Mouse (Mus musculus): ENCODE measurements at regions not wholly inside any gene's neighbourhood (a gene's known extent, or its start where the extent isn't known, plus 50 kb on each side); places are given as distances from the start of the nearest gene placed in this dataset.

DNA sequence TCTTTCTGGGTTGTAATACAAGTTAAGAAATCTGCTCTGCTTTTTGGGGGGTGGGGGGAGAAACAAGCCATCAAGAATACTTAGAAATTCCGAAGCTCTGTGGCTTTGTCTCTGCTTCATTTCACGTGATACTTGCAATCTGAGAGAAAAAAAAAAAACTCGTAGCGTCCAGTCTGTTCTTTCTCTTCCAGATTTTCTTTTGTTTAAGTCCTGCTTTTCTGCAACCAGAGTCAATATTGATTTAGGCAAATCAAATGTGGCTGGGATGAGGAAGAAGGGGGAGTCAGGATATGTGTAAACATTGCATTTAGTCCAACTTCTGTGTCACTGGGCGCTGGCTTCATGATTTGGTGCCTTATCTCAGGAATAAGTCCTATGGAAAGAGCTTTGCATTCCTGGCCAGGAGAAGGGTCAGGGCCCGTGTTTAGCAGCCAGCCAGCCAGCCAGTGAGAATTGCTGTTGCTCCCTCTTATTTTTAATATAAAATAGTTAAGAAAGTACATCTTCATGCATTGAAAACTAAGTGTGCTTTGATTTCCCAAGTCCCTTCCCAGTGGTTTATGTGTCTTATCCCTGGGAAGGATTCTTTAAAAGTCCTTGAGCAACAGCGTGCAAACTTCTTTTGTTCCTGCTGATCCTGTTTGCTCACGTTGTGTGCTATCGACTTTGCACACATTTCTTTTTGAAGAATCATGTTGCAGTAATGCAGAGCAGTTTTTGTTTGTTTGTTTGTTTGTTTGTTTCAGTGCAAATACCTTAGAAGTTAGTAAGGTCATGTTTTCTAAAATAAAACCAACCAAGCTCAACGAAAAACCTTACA, 272.0 kb downstream of the Gm11146 start:
- peak; percentile 59 for DNase-seq (ENCODE audit: low spot score)
- Histone ChIP-seq H3K9me3 (0 out of 2 replicates have a peak, but pooled peaks cover 2% of the 10 kb centered on the region), H3K4me1 (peaks cover 23% of the 10 kb centered on the region), H3K27me3 (replicated peaks; ENCODE audit: low read depth, poor library complexity, severe bottlenecking) (no peaks in the 10 kb centered on the region), H3K27ac (replicated peaks) (peak overlapping the region; percentile 95), H3K4me3 (peak overlapping the region; percentile 69), H3K36me3 (replicated peaks) (peaks cover 25% of the 10 kb centered on the region)
- 16% methylated on average over 10 of the region's 10 CpGs for WGBS

DNA sequence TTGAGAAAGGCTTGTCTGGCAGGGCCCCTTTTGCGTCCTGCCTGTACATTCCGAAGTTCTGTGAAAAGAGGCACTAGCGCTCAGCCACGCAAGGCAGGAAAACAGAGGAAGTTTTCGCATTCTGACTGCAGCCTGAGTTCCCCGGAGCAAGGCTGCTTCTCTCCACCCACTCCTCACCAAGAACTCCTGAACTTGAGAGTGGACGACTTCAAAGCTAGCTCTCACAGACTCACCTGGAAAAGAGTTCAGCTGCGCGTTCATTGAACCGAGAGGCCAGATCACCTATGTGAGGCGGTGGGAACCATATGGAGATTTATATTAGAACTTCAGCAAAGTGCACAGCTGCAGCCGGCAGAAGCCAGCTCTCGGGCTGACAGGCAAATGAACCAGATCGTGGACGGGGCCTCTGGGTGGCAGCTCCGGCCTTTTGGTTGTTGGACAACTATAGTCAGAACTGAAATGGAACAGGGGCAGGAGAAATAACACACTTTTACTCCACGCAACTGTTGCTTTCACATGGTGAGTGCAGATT, 272.7 kb downstream of the Gm11146 start:
- DNase-seq (ENCODE audit: low spot score): peak; percentile 80
- WGBS: 8% methylated on average over 17 of the region's 17 CpGs
- Histone ChIP-seq H3K4me3 (peak overlapping the region; percentile 69), H3K36me3 (replicated peaks) (peaks cover 19% of the 10 kb centered on the region), H3K27me3 (replicated peaks; ENCODE audit: low read depth, poor library complexity, severe bottlenecking) (no peaks in the 10 kb centered on the region), H3K27ac (replicated peaks) (peak overlapping the region; percentile 95), H3K9me3 (0 out of 2 replicates have a peak, but pooled peaks cover 2% of the 10 kb centered on the region), H3K4me1 (peaks cover 23% of the 10 kb centered on the region)

DNA sequence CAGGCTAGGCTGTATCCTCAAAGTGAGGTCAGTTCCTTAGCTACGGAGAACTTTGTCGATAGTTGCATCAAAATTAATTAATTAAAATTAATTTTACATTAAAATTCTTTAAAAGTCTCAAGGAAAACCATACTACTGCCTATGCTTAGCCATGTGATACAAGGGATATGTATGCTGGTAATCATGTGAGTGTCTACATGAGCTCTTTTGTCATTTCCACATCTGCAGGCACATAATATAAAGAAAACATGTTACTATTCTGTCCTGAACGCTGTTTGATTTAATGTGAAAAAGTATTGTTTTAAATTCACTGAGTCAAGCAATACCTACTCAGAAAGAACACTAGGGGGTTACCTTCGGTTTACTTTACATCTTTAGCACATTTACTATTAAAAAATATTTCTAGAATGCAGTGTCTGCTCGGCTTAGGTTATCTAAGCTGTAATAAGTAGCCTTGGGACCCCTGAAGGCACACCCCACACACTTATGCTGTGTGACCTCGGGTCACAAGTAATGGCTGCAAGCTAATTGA, 273.2 kb downstream of the Gm11146 start:
- 34% methylated on average over 6 of the region's 6 CpGs for WGBS
- DNase-seq (ENCODE audit: low spot score): no peak
- Histone ChIP-seq H3K9me3 (0 out of 2 replicates have a peak, but pooled peaks cover 1% of the 10 kb centered on the region), H3K36me3 (replicated peaks) (peaks cover 14% of the 10 kb centered on the region), H3K4me3 (peak overlapping the region; percentile 69), H3K27me3 (replicated peaks; ENCODE audit: low read depth, poor library complexity, severe bottlenecking) (no peaks in the 10 kb centered on the region), H3K27ac (replicated peaks) (peak overlapping the region; percentile 95), H3K4me1 (peaks cover 23% of the 10 kb centered on the region)

DNA sequence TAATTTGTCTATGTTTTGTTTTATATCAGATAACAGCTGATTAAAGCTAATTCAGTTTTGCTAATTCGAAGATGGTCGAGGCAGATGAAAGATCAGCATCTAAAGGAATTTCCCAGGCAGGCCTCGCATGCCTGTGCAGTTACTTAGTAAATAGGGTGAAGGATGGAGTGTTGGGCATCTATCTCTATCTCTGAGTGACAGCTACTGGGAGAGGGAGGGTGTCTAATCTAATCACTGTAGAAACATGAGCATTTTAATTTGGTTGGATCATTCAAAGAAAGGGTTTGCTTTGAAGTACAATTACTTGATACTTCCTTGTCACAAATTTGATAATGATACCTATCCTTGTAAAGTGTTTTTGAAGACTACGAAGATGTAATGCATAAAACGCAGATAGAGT, 273.8 kb downstream of the Gm11146 start:
- H3K27ac ChIP-seq (replicated peaks): no peak overlapping the region
- peaks cover 23% of the 10 kb centered on the region for H3K4me1 ChIP-seq
- H3K4me3 ChIP-seq: no peak overlapping the region
- H3K9me3 ChIP-seq: no peaks in the 10 kb centered on the region
- H3K27me3 ChIP-seq (replicated peaks; ENCODE audit: low read depth, poor library complexity, severe bottlenecking): no peaks in the 10 kb centered on the region
- DNase-seq (ENCODE audit: low spot score): no peak
- WGBS: 49% methylated on average over 5 of the region's 5 CpGs
- H3K36me3 ChIP-seq (replicated peaks): peaks cover 8% of the 10 kb centered on the region

DNA sequence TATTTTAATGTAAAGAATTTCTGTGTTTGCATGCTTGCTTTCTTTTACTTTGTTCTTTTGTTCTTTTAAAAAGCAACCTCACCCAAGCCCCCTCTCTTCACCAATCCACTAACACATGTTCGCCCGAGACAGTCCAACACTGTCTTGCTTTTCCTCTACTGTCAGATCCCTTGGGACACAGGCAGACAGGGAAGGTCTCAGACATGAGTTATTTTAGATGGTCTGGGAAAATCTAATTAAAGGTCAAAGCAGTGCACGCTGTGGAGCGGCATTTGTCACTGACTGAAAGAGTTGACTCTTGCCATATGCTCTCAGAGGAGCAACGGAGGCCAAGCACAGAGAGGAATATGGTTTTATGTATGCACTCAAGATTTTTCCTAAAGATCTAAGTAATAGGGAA, 279.6 kb downstream of the Gm11146 start:
- Histone ChIP-seq H3K4me1 (peaks cover 13% of the 10 kb centered on the region), H3K9me3 (no peaks in the 10 kb centered on the region), H3K27me3 (replicated peaks; ENCODE audit: low read depth, poor library complexity, severe bottlenecking) (no peaks in the 10 kb centered on the region), H3K36me3 (replicated peaks) (no peaks in the 10 kb centered on the region), H3K27ac (replicated peaks) (no peak overlapping the region), H3K4me3 (no peak overlapping the region)
- peak; percentile 25 for DNase-seq (ENCODE audit: low spot score)
- 29% methylated on average over 5 of the region's 5 CpGs for WGBS

DNA sequence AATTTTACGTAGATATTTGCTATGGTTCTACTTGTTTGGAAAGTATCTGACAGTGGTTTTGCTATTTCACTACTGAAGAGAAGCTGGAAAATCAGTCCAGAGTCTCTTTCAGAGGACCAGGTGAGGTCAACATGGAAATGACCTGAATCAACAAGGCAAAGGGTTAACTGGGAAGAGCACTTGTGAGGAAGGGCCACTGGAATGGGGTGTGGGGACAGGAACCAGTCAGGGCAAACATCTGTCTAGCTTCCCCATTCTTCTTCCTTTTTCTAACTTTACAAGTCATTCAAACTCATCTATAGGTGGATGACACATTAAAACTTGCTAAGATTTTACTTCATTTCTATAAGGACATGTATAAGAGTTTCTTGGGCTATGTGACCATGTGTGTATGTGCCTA, 283.7 kb downstream of the Gm11146 start:
- no peaks in the 10 kb centered on the region for H3K36me3 ChIP-seq (replicated peaks)
- H3K4me1 ChIP-seq: peaks cover 13% of the 10 kb centered on the region
- H3K9me3 ChIP-seq: no peaks in the 10 kb centered on the region
- 90% methylated on average over 1 of the region's 1 CpGs for WGBS
- DNase-seq (ENCODE audit: low spot score): no peak
- H3K4me3 ChIP-seq: no peak overlapping the region
- H3K27ac ChIP-seq (replicated peaks): no peak overlapping the region
- no peaks in the 10 kb centered on the region for H3K27me3 ChIP-seq (replicated peaks; ENCODE audit: low read depth, poor library complexity, severe bottlenecking)

DNA sequence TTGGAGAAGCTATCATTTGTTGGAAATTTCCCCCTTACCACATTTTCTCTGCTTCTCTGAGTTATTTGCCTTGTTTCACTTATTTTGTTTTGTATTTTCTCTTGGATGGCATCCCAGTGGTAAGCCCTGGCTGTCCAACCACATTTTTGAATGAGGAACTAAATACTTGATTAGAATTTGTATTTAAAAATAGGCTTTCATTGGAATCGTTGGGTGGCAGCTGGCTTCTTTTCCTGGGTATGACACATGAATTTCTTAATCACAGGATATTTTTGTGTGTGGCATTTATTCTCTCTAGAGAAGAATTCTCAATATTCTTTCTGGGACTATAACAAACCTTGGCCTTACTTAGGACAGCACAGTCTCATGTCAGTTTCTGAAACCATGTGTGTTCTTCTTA, 286.5 kb downstream of the Gm11146 start:
- H3K27ac ChIP-seq (replicated peaks): no peak overlapping the region
- no peak for DNase-seq (ENCODE audit: low spot score)
- no peaks in the 10 kb centered on the region for H3K36me3 ChIP-seq (replicated peaks)
- H3K9me3 ChIP-seq: no peaks in the 10 kb centered on the region
- no peak overlapping the region for H3K4me3 ChIP-seq
- WGBS: 91% methylated on average over 1 of the region's 1 CpGs
- no peaks in the 10 kb centered on the region for H3K27me3 ChIP-seq (replicated peaks; ENCODE audit: low read depth, poor library complexity, severe bottlenecking)
- peaks cover 3% of the 10 kb centered on the region; the same call in 1 of the 2 replicates for H3K4me1 ChIP-seq

DNA sequence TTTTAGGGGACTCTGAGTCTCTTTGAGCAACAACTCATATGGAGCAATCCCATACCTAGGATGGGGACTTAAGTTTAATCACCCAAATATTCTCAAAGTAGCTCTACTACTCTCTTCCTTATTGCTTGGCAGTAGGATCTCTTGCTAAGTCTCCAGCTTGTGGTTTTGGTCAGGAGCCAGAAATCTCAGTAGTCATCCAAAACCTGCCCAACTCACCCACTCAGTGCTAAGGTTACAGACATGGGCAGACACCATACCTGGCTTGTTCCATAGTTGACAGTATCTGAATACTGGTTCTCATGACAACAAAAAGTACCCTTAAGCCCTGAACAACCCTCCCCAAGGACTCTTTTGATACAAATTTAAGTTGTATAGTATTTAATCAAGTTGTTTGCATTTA, 288.7 kb downstream of the Gm11146 start:
- no peaks in the 10 kb centered on the region for H3K27me3 ChIP-seq (replicated peaks; ENCODE audit: low read depth, poor library complexity, severe bottlenecking)
- no peak overlapping the region for H3K27ac ChIP-seq (replicated peaks)
- no peaks in the 10 kb centered on the region for H3K9me3 ChIP-seq
- no peaks in the 10 kb centered on the region for H3K36me3 ChIP-seq (replicated peaks)
- no peak for DNase-seq (ENCODE audit: low spot score)
- H3K4me3 ChIP-seq: no peak overlapping the region
- no peaks in the 10 kb centered on the region for H3K4me1 ChIP-seq

DNA sequence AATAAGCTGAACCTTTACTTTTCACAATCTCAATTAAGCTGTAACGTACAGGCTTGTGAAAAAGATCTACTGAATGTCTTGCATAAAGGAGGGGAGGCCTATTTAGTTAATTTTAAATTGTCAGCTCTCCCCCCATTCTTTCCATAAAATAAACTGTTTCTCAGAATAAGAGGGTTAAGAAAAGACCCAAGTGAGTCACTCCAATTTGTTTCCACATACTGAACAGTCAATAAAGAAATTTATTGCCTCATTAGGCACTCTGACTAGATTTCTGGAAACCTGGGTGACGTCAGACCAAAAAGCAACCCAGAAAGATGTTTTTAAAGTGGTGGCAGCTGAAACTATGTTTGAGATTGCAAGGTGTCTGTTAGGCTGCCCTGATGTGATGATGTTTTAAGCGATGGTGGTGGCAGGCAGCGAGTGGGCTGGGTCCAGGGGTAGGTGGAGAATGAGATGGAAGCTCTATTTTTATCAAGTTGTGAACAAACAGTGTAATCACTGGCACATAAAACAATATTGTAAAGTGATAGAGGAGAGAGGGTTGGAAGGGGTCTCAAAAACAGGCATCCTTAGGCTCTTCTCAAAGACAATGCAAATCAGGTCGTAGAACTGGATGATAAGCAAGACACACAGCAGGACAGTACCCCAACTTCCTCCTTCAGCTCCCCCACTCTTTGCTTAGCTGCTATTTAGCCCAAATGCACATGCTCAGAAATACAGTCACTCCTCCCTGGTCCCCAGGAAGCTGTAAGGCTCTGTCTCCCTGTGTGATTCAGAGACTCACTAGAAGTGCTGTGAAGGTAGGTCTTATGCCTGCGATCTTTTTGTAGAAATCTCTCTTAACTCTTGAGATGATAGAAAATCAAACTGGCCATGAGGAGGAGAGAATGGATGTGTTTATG, 288.0 kb downstream of the Usp25 start:
- no peaks in the 10 kb centered on the region for H3K4me1 ChIP-seq
- no peaks in the 10 kb centered on the region for H3K27me3 ChIP-seq (replicated peaks; ENCODE audit: low read depth, poor library complexity, severe bottlenecking)
- WGBS: 81% methylated on average over 6 of the region's 6 CpGs
- H3K4me3 ChIP-seq: no peak overlapping the region
- H3K27ac ChIP-seq (replicated peaks): no peak overlapping the region
- no peaks in the 10 kb centered on the region for H3K9me3 ChIP-seq
- H3K36me3 ChIP-seq (replicated peaks): no peaks in the 10 kb centered on the region
- no peak for DNase-seq (ENCODE audit: low spot score)

DNA sequence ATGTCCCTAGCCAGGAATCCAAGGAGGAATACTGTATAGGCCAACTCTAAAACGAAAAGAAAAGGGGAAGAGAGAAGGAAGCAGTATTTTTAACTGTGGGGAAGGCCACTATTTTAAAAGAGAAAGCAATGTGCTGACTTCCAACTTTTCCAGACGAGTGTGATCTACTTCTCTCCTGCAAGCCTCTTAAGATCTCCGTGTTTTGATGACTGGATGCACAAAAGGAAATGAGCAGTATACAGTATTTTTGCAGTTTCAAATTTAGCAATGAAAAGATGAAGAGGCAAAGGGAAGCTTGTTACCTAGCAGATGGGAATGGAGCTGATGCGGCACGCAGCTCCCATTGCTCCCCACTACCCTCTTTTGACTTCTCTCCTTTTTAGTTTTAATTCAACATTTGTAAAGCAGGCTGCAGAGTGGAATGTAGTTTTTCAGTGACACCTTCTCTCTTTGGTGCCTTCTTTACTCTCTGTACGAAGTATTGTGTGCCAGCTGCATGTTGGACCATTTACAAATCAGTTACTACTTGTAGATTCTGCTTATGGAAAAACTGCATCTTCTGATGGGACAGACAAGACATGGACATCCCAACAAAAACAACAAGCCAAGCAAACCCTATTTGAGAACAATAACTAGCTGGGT, 287.2 kb downstream of the Usp25 start:
- no peak overlapping the region for H3K27ac ChIP-seq (replicated peaks)
- H3K27me3 ChIP-seq (replicated peaks; ENCODE audit: low read depth, poor library complexity, severe bottlenecking): no peaks in the 10 kb centered on the region
- no peaks in the 10 kb centered on the region for H3K9me3 ChIP-seq
- 74% methylated on average over 6 of the region's 6 CpGs for WGBS
- H3K4me3 ChIP-seq: no peak overlapping the region
- H3K36me3 ChIP-seq (replicated peaks): no peaks in the 10 kb centered on the region
- no peaks in the 10 kb centered on the region for H3K4me1 ChIP-seq
- no peak for DNase-seq (ENCODE audit: low spot score)

DNA sequence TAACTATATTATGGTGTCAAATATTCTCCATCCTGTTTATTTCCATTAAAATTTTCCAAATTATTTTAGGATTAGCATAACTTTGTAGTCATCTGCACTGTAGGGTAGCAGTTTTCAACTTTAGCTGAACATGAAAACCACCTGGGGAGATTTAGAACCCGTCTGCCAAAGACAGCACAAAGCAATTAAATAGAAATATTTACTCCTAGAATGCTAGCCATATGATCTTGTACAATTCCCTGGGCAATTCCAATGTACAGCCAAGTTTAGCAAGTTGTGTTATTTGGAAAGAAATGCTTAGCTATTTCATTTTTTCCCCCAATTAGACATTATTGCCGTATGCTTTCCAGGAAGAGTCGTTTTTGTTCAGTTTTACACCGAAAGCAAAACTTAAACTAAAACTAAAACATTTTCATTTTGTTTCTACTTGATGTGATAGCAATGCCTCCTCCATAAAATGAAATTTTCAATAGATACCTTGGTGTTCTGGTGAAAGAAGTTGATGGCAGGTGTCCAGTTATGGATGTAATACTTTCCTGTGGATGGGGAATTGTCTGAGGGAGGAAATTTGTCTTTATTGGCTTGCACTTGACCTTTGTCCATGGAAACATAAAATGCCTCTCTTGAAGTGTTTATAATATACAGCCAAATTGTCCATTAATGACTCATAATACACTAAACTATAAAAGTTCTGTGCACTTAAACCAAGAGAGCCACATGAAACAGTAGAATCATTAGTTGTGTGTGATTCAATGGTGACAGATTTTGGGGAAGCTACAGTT, 282.3 kb downstream of the Usp25 start:
- no peaks in the 10 kb centered on the region for H3K27me3 ChIP-seq (replicated peaks; ENCODE audit: low read depth, poor library complexity, severe bottlenecking)
- no peaks in the 10 kb centered on the region for H3K4me1 ChIP-seq
- no peak overlapping the region for H3K27ac ChIP-seq (replicated peaks)
- no peak for DNase-seq (ENCODE audit: low spot score)
- no peaks in the 10 kb centered on the region for H3K9me3 ChIP-seq
- H3K36me3 ChIP-seq (replicated peaks): no peaks in the 10 kb centered on the region
- H3K4me3 ChIP-seq: no peak overlapping the region
- WGBS: 82% methylated on average over 4 of the region's 4 CpGs
